Mouse (Mus musculus): ENCODE measurements around the gene Gucy1b1. TPM values are rescaled to one million over a fixed set of nuclear protein-coding genes. Genes with fewer than 3 reads are reported as not detected.

Gene Gucy1b1
- polyA plus RNA-seq, 1 experiment from 2014 or later: 3.5 TPM

- peak; percentile 17 for DNase-seq (ENCODE audit: low spot score)
- Histone ChIP-seq H3K36me3 (replicated peaks) (no peaks in the 10 kb centered on the region), H3K27me3 (replicated peaks; ENCODE audit: low read depth, poor library complexity, severe bottlenecking) (no peaks in the 10 kb centered on the region), H3K9me3 (no peaks in the 10 kb centered on the region), H3K4me3 (no peak overlapping the region), H3K4me1 (peaks cover 27% of the 10 kb centered on the region), H3K27ac (replicated peaks) (peak overlapping the region; percentile 69)
- WGBS: 60% methylated on average over 5 of the region's 5 CpGs
These were observed 20.1 kb downstream of the Gucy1b1 start for GRCm38 (mm10) chr3:82054283-82054974.

- WGBS: 67% methylated on average over 2 of the region's 2 CpGs
- no peaks in the 10 kb centered on the region for H3K36me3 ChIP-seq (replicated peaks)
- no peaks in the 10 kb centered on the region for H3K27me3 ChIP-seq (replicated peaks; ENCODE audit: low read depth, poor library complexity, severe bottlenecking)
- H3K4me1 ChIP-seq: peaks cover 41% of the 10 kb centered on the region
- no peak overlapping the region for H3K27ac ChIP-seq (replicated peaks)
- H3K4me3 ChIP-seq: no peak overlapping the region
- no peaks in the 10 kb centered on the region for H3K9me3 ChIP-seq
- DNase-seq (ENCODE audit: low spot score): no peak
These were observed 22.5 kb downstream of the Gucy1b1 start for GRCm38 (mm10) chr3:82052029-82052428.

- peak; percentile 14 for DNase-seq (ENCODE audit: low spot score)
These were observed 23.0 kb downstream of the Gucy1b1 start for GRCm38 (mm10) chr3:82051468-82051867.

GRCm38 (mm10) chr3:82048681-82049080, 25.8 kb downstream of the Gucy1b1 start:
- Histone ChIP-seq H3K4me1 (peaks cover 31% of the 10 kb centered on the region), H3K4me3 (no peak overlapping the region), H3K36me3 (replicated peaks) (no peaks in the 10 kb centered on the region), H3K27ac (replicated peaks) (no peak overlapping the region), H3K27me3 (replicated peaks; ENCODE audit: low read depth, poor library complexity, severe bottlenecking) (no peaks in the 10 kb centered on the region), H3K9me3 (no peaks in the 10 kb centered on the region)
- 64% methylated on average over 7 of the region's 7 CpGs for WGBS
- no peak for DNase-seq (ENCODE audit: low spot score)

More at GRCm38 (mm10) chr3:82051468-82051867, 23.0 kb downstream of the Gucy1b1 start:
- Histone ChIP-seq H3K27me3 (replicated peaks; ENCODE audit: low read depth, poor library complexity, severe bottlenecking) (no peaks in the 10 kb centered on the region), H3K4me3 (no peak overlapping the region), H3K36me3 (replicated peaks) (no peaks in the 10 kb centered on the region), H3K9me3 (no peaks in the 10 kb centered on the region), H3K4me1 (peaks cover 41% of the 10 kb centered on the region), H3K27ac (replicated peaks) (no peak overlapping the region)

GRCm38 (mm10) chr3:82048078-82048477, 26.4 kb downstream of the Gucy1b1 start:
- H3K27me3 ChIP-seq (replicated peaks; ENCODE audit: low read depth, poor library complexity, severe bottlenecking): no peaks in the 10 kb centered on the region
- peaks cover 31% of the 10 kb centered on the region for H3K4me1 ChIP-seq
- no peaks in the 10 kb centered on the region for H3K9me3 ChIP-seq
- H3K36me3 ChIP-seq (replicated peaks): no peaks in the 10 kb centered on the region
- DNase-seq (ENCODE audit: low spot score): no peak
- no peak overlapping the region for H3K27ac ChIP-seq (replicated peaks)
- WGBS: 62% methylated on average over 4 of the region's 4 CpGs
- no peak overlapping the region for H3K4me3 ChIP-seq

GRCm38 (mm10) chr3:82047100-82047753, 27.3 kb downstream of the Gucy1b1 start:
- no peak overlapping the region for H3K27ac ChIP-seq (replicated peaks)
- H3K9me3 ChIP-seq: no peaks in the 10 kb centered on the region
- 28% methylated on average over 8 of the region's 8 CpGs for WGBS
- peak; percentile 35 for DNase-seq (ENCODE audit: low spot score)
- no peak overlapping the region for H3K4me3 ChIP-seq
- H3K36me3 ChIP-seq (replicated peaks): no peaks in the 10 kb centered on the region
- H3K4me1 ChIP-seq: peaks cover 29% of the 10 kb centered on the region
- no peaks in the 10 kb centered on the region for H3K27me3 ChIP-seq (replicated peaks; ENCODE audit: low read depth, poor library complexity, severe bottlenecking)

- WGBS: 88% methylated on average over 8 of the region's 8 CpGs
- Histone ChIP-seq H3K9me3 (no peaks in the 10 kb centered on the region), H3K4me1 (peaks cover 20% of the 10 kb centered on the region), H3K27ac (replicated peaks) (no peak overlapping the region), H3K27me3 (replicated peaks; ENCODE audit: low read depth, poor library complexity, severe bottlenecking) (no peaks in the 10 kb centered on the region), H3K4me3 (no peak overlapping the region), H3K36me3 (replicated peaks) (no peaks in the 10 kb centered on the region)
- DNase-seq (ENCODE audit: low spot score): no peak
These were observed 28.4 kb downstream of the Gucy1b1 start for GRCm38 (mm10) chr3:82046087-82046486.

- Histone ChIP-seq H3K36me3 (replicated peaks) (no peaks in the 10 kb centered on the region), H3K9me3 (no peaks in the 10 kb centered on the region), H3K27ac (replicated peaks) (no peak overlapping the region), H3K27me3 (replicated peaks; ENCODE audit: low read depth, poor library complexity, severe bottlenecking) (no peaks in the 10 kb centered on the region), H3K4me1 (peaks cover 18% of the 10 kb centered on the region), H3K4me3 (no peak overlapping the region)
- 88% methylated on average over 5 of the region's 5 CpGs for WGBS
- no peak for DNase-seq (ENCODE audit: low spot score)
These were observed 29.6 kb downstream of the Gucy1b1 start for GRCm38 (mm10) chr3:82044902-82045301.

- Histone ChIP-seq H3K27ac (replicated peaks) (no peak overlapping the region), H3K36me3 (replicated peaks) (no peaks in the 10 kb centered on the region), H3K9me3 (no peaks in the 10 kb centered on the region), H3K4me1 (peaks cover 8% of the 10 kb centered on the region; the same call in 1 of the 2 replicates), H3K27me3 (replicated peaks; ENCODE audit: low read depth, poor library complexity, severe bottlenecking) (no peaks in the 10 kb centered on the region), H3K4me3 (no peak overlapping the region)
- whole genome bisulfite sequencing: 87% methylated on average over 6 of the region's 6 CpGs
- DNase-seq (ENCODE audit: low spot score): no peak
These were observed 30.8 kb downstream of the Gucy1b1 start for GRCm38 (mm10) chr3:82043676-82044075.

GRCm38 (mm10) chr3:82036262-82037044, 38.0 kb downstream of the Gucy1b1 start:
- no peaks in the 10 kb centered on the region for H3K9me3 ChIP-seq
- DNase-seq (ENCODE audit: low spot score): no peak
- H3K36me3 ChIP-seq (replicated peaks): no peaks in the 10 kb centered on the region
- H3K4me3 ChIP-seq: no peak overlapping the region
- no peaks in the 10 kb centered on the region for H3K27me3 ChIP-seq (replicated peaks; ENCODE audit: low read depth, poor library complexity, severe bottlenecking)
- no peaks in the 10 kb centered on the region for H3K4me1 ChIP-seq
- whole genome bisulfite sequencing: 90% methylated on average over 2 of the region's 2 CpGs
- H3K27ac ChIP-seq (replicated peaks): no peak overlapping the region

- H3K36me3 ChIP-seq (replicated peaks): no peaks in the 10 kb centered on the region
- H3K27ac ChIP-seq (replicated peaks): no peak overlapping the region
- no peak for DNase-seq (ENCODE audit: low spot score)
- H3K4me3 ChIP-seq: no peak overlapping the region
- 73% methylated on average over 1 of the region's 1 CpGs for WGBS
- H3K4me1 ChIP-seq: no peaks in the 10 kb centered on the region
- no peaks in the 10 kb centered on the region for H3K9me3 ChIP-seq
- no peaks in the 10 kb centered on the region for H3K27me3 ChIP-seq (replicated peaks; ENCODE audit: low read depth, poor library complexity, severe bottlenecking)
These were observed 44.3 kb downstream of the Gucy1b1 start for GRCm38 (mm10) chr3:82030008-82030748.

GRCm38 (mm10) chr3:82029229-82029628, 45.3 kb downstream of the Gucy1b1 start:
- WGBS: 4% methylated on average over 3 of the region's 3 CpGs
- peak; percentile 39 for DNase-seq (ENCODE audit: low spot score)
- Histone ChIP-seq H3K9me3 (no peaks in the 10 kb centered on the region), H3K36me3 (replicated peaks) (no peaks in the 10 kb centered on the region), H3K27ac (replicated peaks) (no peak overlapping the region), H3K4me1 (no peaks in the 10 kb centered on the region), H3K4me3 (no peak overlapping the region), H3K27me3 (replicated peaks; ENCODE audit: low read depth, poor library complexity, severe bottlenecking) (no peaks in the 10 kb centered on the region)

Measured in embryonic facial prominence, embryonic 10.5 days (tissue).